Mouse (Mus musculus): ENCODE measurements around the gene Ndufc1.
"Not testable (repeated sequence)": the region's sequence is repeated elsewhere in the genome, so short reads cannot be mapped to it uniquely, and the experiment has no call there.

Gene Ndufc1

DNA sequence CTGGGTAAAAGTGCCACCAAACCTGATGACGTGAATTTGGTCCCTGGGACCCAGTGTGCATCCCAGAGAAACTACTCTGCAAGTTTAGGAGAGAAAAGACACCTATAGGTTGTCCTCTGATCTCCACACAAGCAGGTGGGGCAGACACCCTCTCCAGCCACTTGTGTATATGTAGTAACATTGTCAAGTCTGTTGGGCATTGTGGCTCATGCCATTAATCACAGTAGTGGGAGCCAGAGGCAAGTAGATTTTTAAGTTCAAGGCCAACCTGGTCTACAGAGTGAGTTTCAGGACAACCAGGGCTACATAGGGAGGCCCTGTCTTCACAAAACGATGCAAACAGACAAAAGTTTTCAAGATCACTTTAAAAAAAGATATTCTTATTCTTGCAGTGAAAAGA is 37.0 kb downstream of the Ndufc1 start:
- peak in 1 of 2 experiments; percentile 78 for DNase-seq (ENCODE audit: inconsistent age in 2 of 2, low spot score in 1 of 2)

- DNase-seq (ENCODE audit: inconsistent age in 2 of 2, low spot score in 1 of 2) = no peak
These were observed 40.8 kb downstream of the Ndufc1 start for GRCm38 (mm10) chr3:51368011-51368410.

- DNase-seq (ENCODE audit: inconsistent age in 2 of 2, low spot score in 1 of 2) = no peak
These were observed 41.9 kb downstream of the Ndufc1 start for GRCm38 (mm10) chr3:51366926-51367325.

DNA sequence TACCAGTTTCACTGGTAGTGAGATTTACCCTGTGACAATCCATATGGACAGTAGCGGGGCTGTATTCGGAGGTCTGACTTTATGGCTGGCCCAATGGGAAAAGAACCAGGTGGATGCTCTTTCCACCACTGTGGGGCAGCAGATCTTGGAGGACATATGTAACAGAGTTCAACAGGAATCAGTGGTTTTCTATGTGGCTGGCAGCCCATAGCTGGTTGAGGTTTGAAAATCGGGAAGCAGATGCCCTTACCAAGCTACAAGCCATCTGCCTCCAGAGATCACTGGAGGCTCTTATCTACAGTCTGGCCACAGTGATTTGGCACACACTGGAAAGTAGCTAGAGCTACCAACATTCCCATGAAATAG is 43.3 kb downstream of the Ndufc1 start:
- no peak for DNase-seq (ENCODE audit: inconsistent age in 2 of 2, low spot score in 1 of 2)

DNA sequence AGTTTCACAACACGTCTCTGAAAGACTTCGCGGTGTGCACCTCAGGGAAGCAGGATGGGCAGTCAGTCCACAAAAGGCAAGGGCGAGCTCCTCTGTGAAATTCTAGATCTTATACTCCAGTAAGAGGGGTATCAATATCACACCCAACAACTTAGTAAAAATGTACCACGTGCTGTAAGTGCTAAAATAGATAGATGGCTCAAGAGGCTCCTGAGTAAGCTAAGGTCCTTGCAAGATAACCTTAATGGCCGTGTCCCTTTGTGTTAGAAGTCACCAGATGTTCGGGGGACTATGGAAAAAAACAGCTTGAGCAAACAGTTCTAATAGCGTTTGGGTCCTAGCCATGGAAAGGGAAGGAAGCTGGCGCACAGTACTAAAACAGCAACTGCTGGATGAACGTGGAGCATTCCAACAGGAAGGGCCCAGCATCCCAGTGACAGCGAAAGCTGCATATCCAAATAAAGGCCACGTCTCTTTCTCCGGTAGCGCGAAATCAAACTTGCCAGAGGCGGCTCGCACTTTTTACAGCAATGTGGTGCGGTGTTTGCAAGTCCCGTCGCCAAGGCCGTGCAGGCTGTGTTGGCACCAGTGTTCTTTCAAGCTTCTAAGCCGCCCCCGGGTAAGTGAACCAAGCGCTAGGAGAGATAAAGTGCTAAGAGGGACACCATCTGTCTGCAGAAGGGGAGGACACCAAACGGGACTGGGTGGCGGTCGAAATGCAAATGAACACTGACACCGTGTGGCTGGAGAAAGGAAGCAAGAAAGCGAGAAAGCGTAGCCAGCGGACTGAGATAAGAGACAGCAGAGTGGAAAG is 43.9 kb downstream of the Ndufc1 start:
- peak; percentile 84 to 95 for DNase-seq (ENCODE audit: inconsistent age in 2 of 2, low spot score in 1 of 2)

GRCm38 (mm10) chr3:51361066-51361465 is 47.7 kb downstream of the Ndufc1 start:
- no peak for DNase-seq (ENCODE audit: inconsistent age in 2 of 2, low spot score in 1 of 2)

DNA sequence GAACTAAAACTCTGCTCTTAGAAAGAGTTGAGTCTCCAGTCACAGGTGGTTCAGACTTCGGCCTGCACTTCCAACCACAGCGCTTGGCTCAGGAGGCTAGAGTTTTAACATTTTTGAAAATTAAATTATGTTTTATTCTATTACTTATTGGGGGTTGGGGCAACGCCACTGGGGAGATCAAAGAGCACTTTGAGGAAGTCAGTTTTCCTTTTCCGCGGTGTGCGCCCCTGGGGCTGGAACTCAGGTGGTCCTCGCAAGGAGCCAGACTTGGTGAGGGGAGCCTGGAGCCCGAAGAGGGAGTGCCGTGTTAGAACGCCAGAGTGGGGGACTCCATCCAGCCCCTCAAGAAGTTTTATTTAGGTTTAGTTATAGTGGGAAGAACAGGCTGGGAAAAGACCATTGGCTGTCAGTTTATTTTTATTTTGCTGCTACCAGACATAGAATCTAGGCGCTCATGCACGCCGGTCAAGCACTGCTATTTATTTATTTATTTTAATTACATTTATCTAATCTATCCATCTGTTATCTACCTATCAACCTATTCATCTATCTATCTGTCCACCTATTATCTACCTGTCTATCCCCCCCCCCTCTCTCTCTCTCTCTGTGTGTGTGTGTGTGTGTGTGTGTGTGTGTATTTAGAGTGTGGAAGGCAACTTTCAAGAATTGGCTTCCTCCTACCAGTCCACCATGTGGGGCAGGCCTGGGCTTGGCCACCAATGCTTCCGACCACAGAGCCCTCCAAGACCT is 49.1 kb downstream of the Ndufc1 start:
- DNase-seq (ENCODE audit: inconsistent age in 2 of 2, low spot score in 1 of 2) = peak in 1 of 2 experiments; percentile 51

GRCm38 (mm10) chr3:51358660-51359557 is 49.9 kb downstream of the Ndufc1 start:
- DNase-seq (ENCODE audit: inconsistent age in 2 of 2, low spot score in 1 of 2) = peak; percentile 82 to 96

- DNase-seq (ENCODE audit: inconsistent age in 2 of 2, low spot score in 1 of 2) = peak; percentile 75 to 96
These were observed 50.6 kb downstream of the Ndufc1 start for GRCm38 (mm10) chr3:51358181-51358580.

DNA sequence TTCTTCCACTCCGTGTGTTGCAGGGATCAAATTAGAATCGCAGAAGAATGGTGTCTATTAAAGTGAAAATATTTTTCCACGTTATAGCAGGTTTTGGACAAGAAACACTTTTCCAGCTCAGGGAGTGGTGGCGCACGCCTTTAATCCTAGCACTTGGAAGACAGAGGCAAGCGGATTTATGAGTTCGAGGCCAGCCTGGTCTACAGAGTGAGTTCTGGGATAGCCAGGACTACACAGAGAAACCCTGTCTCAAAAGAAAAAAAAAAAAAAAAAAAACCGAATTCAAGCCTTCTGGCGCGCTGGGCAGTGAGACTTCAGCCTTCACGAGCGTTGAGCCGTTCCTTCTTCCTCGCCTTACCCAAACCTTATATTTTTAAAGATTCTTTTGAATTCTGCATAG is 51.2 kb downstream of the Ndufc1 start:
- no peak for DNase-seq (ENCODE audit: inconsistent age in 2 of 2, low spot score in 1 of 2)

DNA sequence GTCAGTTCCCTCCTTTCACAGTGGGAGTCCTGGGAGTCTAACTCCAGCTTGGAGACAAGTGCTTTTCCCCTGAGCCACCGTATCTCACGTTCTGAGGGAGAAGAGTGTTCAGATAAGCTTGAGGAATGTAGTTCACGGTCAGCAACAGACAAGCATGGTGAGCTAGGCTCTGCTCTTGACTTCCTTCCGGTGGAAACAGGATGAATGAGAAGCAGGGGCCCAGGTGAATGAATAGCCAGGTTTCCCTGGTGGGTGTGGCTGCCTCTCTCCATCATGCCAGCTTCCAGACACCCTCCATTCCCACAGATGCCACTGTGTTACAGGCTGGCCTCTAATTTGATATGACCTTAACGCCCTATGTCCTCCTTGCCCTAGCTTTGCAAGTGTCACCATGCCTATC is 51.7 kb downstream of the Ndufc1 start:
- DNase-seq (ENCODE audit: inconsistent age in 2 of 2, low spot score in 1 of 2) = peak in 1 of 2 experiments; percentile 60

- not testable (repeated sequence) for DNase-seq (ENCODE audit: inconsistent age in 2 of 2, low spot score in 1 of 2)
These were observed 53.8 kb downstream of the Ndufc1 start for GRCm38 (mm10) chr3:51354956-51355355.
